Mouse (Mus musculus) liver, embryonic 14.5 days (tissue): ENCODE measurements at regions not wholly inside any gene's neighbourhood (a gene's known extent, or its start where the extent isn't known, plus 50 kb on each side); places are given as distances from the start of the nearest gene placed in this dataset.
A peak's percentile ranks its signal among the peaks of the same experiment; 100 is the strongest.

Source experiments
- ATAC-seq: fragments of 200-750 bp; cut with Nextera tagmentation; 2 replicates; pipeline ENCODE4 v1.8.0; 2017; ENCODE audit warnings: moderate number of reproducible peaks, mild to moderate bottlenecking, moderate library complexity; ENCODE audit not compliant: insufficient read depth
- DNase-seq, 3 experiments: peaks; one replicate each; pipeline ENCODE4 v3.0.0-alpha.2; 2012 to 2013; ENCODE audit warnings: low read depth in 3 of 3, low spot score in 3 of 3
- H3K27ac ChIP-seq: fragments of 300-500 bp; sonication (generic); 2 replicates; pipeline ENCODE4 v1.5.1; 2014; ENCODE audit warnings: moderate library complexity, mild to moderate bottlenecking, control low read depth, inconsistent platforms
- H3K27me3 ChIP-seq: fragments of 300-500 bp; sonication (generic); 2 replicates; pipeline ENCODE4 v1.6.1; 2014; ENCODE audit warnings: mild to moderate bottlenecking, low read length, moderate library complexity; ENCODE audit not compliant: control insufficient read depth, insufficient read depth
- H3K36me3 ChIP-seq: fragments of 300-500 bp; sonication (generic); replicated peaks from 2 replicates; pipeline ENCODE4 v1.6.1; 2014; ENCODE audit warnings: low read depth; ENCODE audit not compliant: control insufficient read depth, insufficient read depth
- H3K4me1 ChIP-seq, 2 experiments: fragments of 200-500 bp in 1 of 2; fragments of 300-500 bp in 1 of 2; sonication (generic) in 1 of 2; replicated peaks; 2 replicates each; pipeline ENCODE4 v1.6.1; 2012 to 2014; ENCODE audit warnings: antibody characterized with exemption in 1 of 2, inconsistent platforms in 1 of 2, low read length in 1 of 2; ENCODE audit not compliant: control insufficient read depth in 2 of 2, insufficient read depth in 2 of 2
- H3K4me2 ChIP-seq: fragments of 300-500 bp; sonication (generic); 2 replicates; pipeline ENCODE4 v1.6.1; 2014; ENCODE audit warnings: low read depth, mild to moderate bottlenecking, control low read depth, moderate library complexity
- H3K4me3 ChIP-seq, 2 experiments: fragments of 200-500 bp in 1 of 2; fragments of 300-500 bp in 1 of 2; sonication (generic) in 1 of 2; 2 replicates each; pipeline ENCODE4 v1.5.1; 2012 to 2014; ENCODE audit warnings: low read depth in 2 of 2, low read length in 2 of 2, mild to moderate bottlenecking in 2 of 2, control low read depth in 1 of 2, inconsistent platforms in 1 of 2, moderate library complexity in 1 of 2; ENCODE audit not compliant: insufficient read depth in 1 of 2
- H3K9ac ChIP-seq: fragments of 300-500 bp; sonication (generic); replicated peaks from 2 replicates; pipeline ENCODE4 v1.6.1; 2014; ENCODE audit warnings: mild to moderate bottlenecking, control low read depth, moderate library complexity
- H3K9me3 ChIP-seq: fragments of 300-500 bp; sonication (generic); 2 replicates; pipeline ENCODE4 v1.6.1; 2016; ENCODE audit warnings: low read length, mixed read lengths; ENCODE audit not compliant: control insufficient read depth
- CTCF ChIP-seq: IDR thresholded peaks from 2 replicates; pipeline ENCODE4 v1.5.1; 2016; ENCODE audit warnings: antibody characterized with exemption, low read depth, control low read depth
- EP300 ChIP-seq: IDR thresholded peaks from 2 replicates; pipeline ENCODE4 v1.6.1; 2016; ENCODE audit warnings: antibody characterized with exemption, low read depth
- WGBS: fragments of 180-500 bp; shearing (Covaris S2); extraction: QIAGEN DNeasy Blood & Tissue Kit; methylation state at CpG from one replicate; pipeline ENCODE4 v1.1.7; 2014; ENCODE audit not compliant: insufficient replicate concordance; 5-methylcytosine and 5-hydroxymethylcytosine counted together

- no peak overlapping the region for H3K4me3 ChIP-seq
- no peak for TF ChIP-seq CTCF
- no peak for TF ChIP-seq EP300
- DNase-seq (no peak), ATAC-seq (no peak)
- no peaks in the 10 kb centered on the region for H3K36me3 ChIP-seq
- 55% methylated on average over 7 of the region's 7 CpGs for WGBS
- H3K4me1 ChIP-seq, result 0 out of 4 replicates have a peak, but pooled peaks cover 0 to 2% of the 10 kb centered on the region in 2 experiments
- H3K4me2 ChIP-seq, result no peak overlapping the region
- H3K27ac ChIP-seq, result no peak overlapping the region
- no peak overlapping the region for H3K9ac ChIP-seq
- no peaks in the 10 kb centered on the region for H3K9me3 ChIP-seq
- H3K27me3 ChIP-seq, result no peaks in the 10 kb centered on the region
These were observed 545.6 kb downstream of the Tmem38b start for GRCm38 (mm10) chr4:54371418-54371957.

- Histone ChIP-seq H3K4me3 (no peak overlapping the region), H3K4me2 (no peak overlapping the region), H3K27me3 (no peaks in the 10 kb centered on the region), H3K27ac (no peak overlapping the region), H3K9me3 (no peaks in the 10 kb centered on the region), H3K4me1 (0 out of 4 replicates have a peak, but pooled peaks cover 0 to 2% of the 10 kb centered on the region in 2 experiments), H3K9ac (no peak overlapping the region), H3K36me3 (no peaks in the 10 kb centered on the region)
- ATAC-seq, result peak; percentile 62; the same call in 1 of the 2 replicates
- 6% methylated on average over 2 of the region's 2 CpGs for WGBS
- DNase-seq, result no peak
- TF ChIP-seq CTCF (no peak), EP300 (no peak)
These were observed 547.8 kb downstream of the Tmem38b start for GRCm38 (mm10) chr4:54373606-54374005.

- no peaks in the 10 kb centered on the region for H3K27me3 ChIP-seq
- H3K9ac ChIP-seq, result no peak overlapping the region
- no peak overlapping the region for H3K27ac ChIP-seq
- TF ChIP-seq CTCF (no peak), EP300 (no peak)
- 0 out of 4 replicates have a peak, but pooled peaks cover 0 to 2% of the 10 kb centered on the region in 2 experiments for H3K4me1 ChIP-seq
- ATAC-seq, result no peak
- H3K9me3 ChIP-seq, result no peaks in the 10 kb centered on the region
- no peak overlapping the region for H3K4me2 ChIP-seq
- no peak overlapping the region for H3K4me3 ChIP-seq
- no peaks in the 10 kb centered on the region for H3K36me3 ChIP-seq
- DNase-seq, result no peak
- WGBS, result 36% methylated on average over 5 of the region's 5 CpGs
These were observed 548.6 kb downstream of the Tmem38b start for GRCm38 (mm10) chr4:54374457-54374856.

- Histone ChIP-seq H3K36me3 (no peaks in the 10 kb centered on the region), H3K27me3 (no peaks in the 10 kb centered on the region), H3K9me3 (no peaks in the 10 kb centered on the region), H3K27ac (no peak overlapping the region), H3K4me1 (no peaks in the 10 kb centered on the region), H3K4me3 (no peak overlapping the region), H3K9ac (no peak overlapping the region), H3K4me2 (no peak overlapping the region)
- WGBS, result 49% methylated on average over 6 of the region's 6 CpGs
- no peak for TF ChIP-seq CTCF
- no peak for TF ChIP-seq EP300
- no peak for DNase-seq
- ATAC-seq, result no peak
These were observed 557.4 kb upstream of the Zfp462 start for GRCm38 (mm10) chr4:54387460-54387859.

- Histone ChIP-seq H3K4me1 (no peaks in the 10 kb centered on the region), H3K4me2 (no peak overlapping the region), H3K27ac (no peak overlapping the region), H3K9ac (no peak overlapping the region), H3K36me3 (no peaks in the 10 kb centered on the region), H3K9me3 (no peaks in the 10 kb centered on the region), H3K4me3 (no peak overlapping the region), H3K27me3 (no peaks in the 10 kb centered on the region)
- DNase-seq (no peak), ATAC-seq (no peak)
- TF ChIP-seq CTCF, result no peak
- no peak for TF ChIP-seq EP300
- WGBS, result 36% methylated on average over 7 of the region's 7 CpGs
These were observed 553.2 kb upstream of the Zfp462 start for GRCm38 (mm10) chr4:54391536-54392208.
